Mouse (Mus musculus): ENCODE results near the gene Vstm5.

The Vstm5 gene

DNA sequence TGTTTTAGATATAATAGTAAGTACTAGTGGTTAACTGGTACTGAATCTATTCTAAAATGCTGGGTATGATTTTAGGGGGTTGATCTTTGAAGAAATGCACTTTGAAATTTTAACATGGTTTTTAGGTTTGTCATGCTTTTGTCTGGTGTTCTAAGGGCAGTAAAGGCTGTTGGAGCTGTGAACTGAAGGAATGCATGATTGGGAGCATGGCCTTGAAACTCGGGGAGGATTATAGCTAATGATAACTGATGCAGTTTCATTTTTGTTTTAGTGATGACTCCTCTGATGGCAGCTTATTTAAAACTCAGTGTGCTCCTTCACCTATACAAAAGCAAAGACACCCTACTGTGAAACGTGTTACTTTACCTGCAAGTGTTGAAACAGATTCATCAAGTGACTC is 69.4 kb downstream of the Vstm5 start:
- no peak for DNase-seq (ENCODE audit: low read depth in 1 of 2, low spot score in 2 of 2)

Measured in monocyte, adult 2 months (primary cell).